Comparison of ENCODE assay signal across 8 mouse cellular contexts in the genomic region with DNA sequence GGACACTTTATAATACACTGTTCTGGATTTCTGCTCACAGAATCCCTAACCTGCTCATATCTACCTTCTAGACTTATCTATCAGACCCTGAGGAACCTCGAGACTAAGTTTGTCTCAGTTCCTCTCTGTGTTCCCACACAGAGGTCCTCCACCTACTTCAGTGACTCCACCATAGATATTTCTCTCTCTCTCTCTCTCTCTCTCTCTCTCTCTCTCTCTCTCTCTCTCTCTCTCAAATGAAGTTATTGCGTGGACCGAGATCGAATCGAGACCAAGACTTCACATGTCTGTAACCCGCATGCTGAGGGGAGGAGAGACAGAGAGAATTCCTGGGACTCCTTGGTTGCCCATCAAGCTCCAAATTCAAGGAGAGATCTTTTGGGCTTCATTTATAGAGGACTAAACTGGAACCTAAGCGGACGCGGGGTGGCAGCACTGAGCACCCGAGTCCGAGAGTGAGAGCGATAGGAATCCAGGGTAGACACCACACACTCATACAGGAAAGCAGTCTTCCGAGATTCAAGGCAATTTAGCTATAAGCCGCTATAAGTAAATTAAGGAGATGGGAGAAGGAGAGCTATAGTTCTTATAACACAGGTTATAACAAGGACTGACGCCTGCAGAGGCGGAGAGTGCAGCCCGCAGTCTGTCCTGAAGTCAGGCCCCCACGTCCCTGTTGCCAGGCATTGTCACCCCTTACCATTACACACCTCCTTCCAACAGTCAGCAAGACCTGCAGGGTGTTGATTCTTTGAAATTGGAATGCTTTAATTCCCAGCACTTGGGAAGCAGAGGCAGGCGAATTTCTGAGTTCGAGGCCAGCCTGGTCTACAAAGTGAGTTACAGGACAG. TPM values are rescaled to one million over a fixed set of nuclear protein-coding genes. Genes with fewer than 3 reads are reported as not detected.
DNase-seq lines count a peak whose midpoint lies in the region; ATAC-seq lines count a peak whose summit lies in the region.

No protein-coding gene starts in this region.

- no peak overlapping the region for H3K27ac ChIP-seq in hindbrain, embryonic 12.5 days

- peak; percentile 47; the same call in 1 of the 2 replicates for ATAC-seq in hindbrain, embryonic 12.5 days (ENCODE audit: low FRiP score)

- peak overlapping the region; percentile 21 for H3K4me3 ChIP-seq in hindbrain, embryonic 12.5 days

- H3K36me3 ChIP-seq in hindbrain, embryonic 12.5 days: no peaks in the 10 kb centered on the region

- no peaks in the 10 kb centered on the region for H3K27me3 ChIP-seq in hindbrain, embryonic 12.5 days

- H3K9ac ChIP-seq in hindbrain, embryonic 12.5 days: no peak overlapping the region

- no peaks in the 10 kb centered on the region for H3K9me3 ChIP-seq in hindbrain, embryonic 12.5 days (replicated peaks)

- 20% methylated on average over 20 of the region's 20 CpGs for WGBS in hindbrain, embryonic 12.5 days

- H3K4me2 ChIP-seq in hindbrain, embryonic 12.5 days (replicated peaks): peak overlapping the region; percentile 45

- peak; percentile 83 for DNase-seq in Muller cell, postnatal 12 days (ENCODE audit: inconsistent ontology term)
- peak; percentile 94 for DNase-seq in cerebellum, postnatal 10 days
- DNase-seq in frontal cortex, postnatal 10 days (ENCODE audit: low spot score in 2 of 2): peak; percentile 63 to 80
- DNase-seq in layer of hippocampus, postnatal 25 days (ENCODE audit: extremely low spot score in 1 of 2, low spot score in 1 of 2): peak; percentile 71 to 90
- DNase-seq in lung, postnatal 25 days (ENCODE audit: low spot score): peak; percentile 87
- DNase-seq in retina, postnatal 1 day: peak; percentile 86
- DNase-seq in urinary bladder, adult 18-20 months (ENCODE audit: low spot score in 2 of 2): peak; percentile 69 to 70

- H3K4me1 ChIP-seq in hindbrain, embryonic 12.5 days: 0 out of 2 replicates have a peak, but pooled peaks cover 2% of the 10 kb centered on the region

RNA-seq across cellular contexts. Expression of a gene that starts 9.9 kb away (rescaled TPM):
- 442 and 512 TPM in 2 replicates for polyA plus RNA-seq in hindbrain, embryonic 12.5 days (2016; fragmentation: Nextera tagmentation; extraction: Ambion mirVana)
- total RNA-seq in layer of hippocampus, postnatal 25 days (2021): 100 to 1,000 TPM; 227 to 260 TPM

RNA-seq across cellular contexts. Expression of a gene that starts 27.0 kb away (rescaled TPM):
- polyA plus RNA-seq in hindbrain, embryonic 12.5 days (2016; fragmentation: Nextera tagmentation; extraction: Ambion mirVana): 6.4 and 7.1 TPM in 2 replicates
- total RNA-seq in layer of hippocampus, postnatal 25 days (2021): 10 to 100 TPM; 50.1 to 50.4 TPM

RNA-seq across cellular contexts. Expression of a gene that starts 35.7 kb away (rescaled TPM):
- 0.70 and 1.6 TPM in 2 replicates for polyA plus RNA-seq in hindbrain, embryonic 12.5 days (2016; fragmentation: Nextera tagmentation; extraction: Ambion mirVana)
- total RNA-seq in layer of hippocampus, postnatal 25 days (2021): 1 to 10 TPM; 1.6 to 2.1 TPM

RNA-seq across cellular contexts. Expression of a gene that starts 36.3 kb away (rescaled TPM):
- 7.2 and 10.0 TPM in 2 replicates for polyA plus RNA-seq in hindbrain, embryonic 12.5 days (2016; fragmentation: Nextera tagmentation; extraction: Ambion mirVana)
- 1 to 10 TPM in 1 of 2 experiments, under 1 TPM in 1; 0.66 to 2.3 TPM for total RNA-seq in layer of hippocampus, postnatal 25 days (2021)
